Mouse (Mus musculus) kidney, postnatal 25 days (tissue): Measurements from ENCODE around the gene Kpna7.
"Not testable (repeated sequence)": the region's sequence is repeated elsewhere in the genome, so short reads cannot be mapped to it uniquely, and the experiment has no call there.

Source experiments
- DNase-seq, 2 experiments: peaks; one replicate each; pipeline ENCODE4 v3.0.0; 2021; ENCODE audit warnings: mixed read lengths in 2 of 2

Gene Kpna7

DNA sequence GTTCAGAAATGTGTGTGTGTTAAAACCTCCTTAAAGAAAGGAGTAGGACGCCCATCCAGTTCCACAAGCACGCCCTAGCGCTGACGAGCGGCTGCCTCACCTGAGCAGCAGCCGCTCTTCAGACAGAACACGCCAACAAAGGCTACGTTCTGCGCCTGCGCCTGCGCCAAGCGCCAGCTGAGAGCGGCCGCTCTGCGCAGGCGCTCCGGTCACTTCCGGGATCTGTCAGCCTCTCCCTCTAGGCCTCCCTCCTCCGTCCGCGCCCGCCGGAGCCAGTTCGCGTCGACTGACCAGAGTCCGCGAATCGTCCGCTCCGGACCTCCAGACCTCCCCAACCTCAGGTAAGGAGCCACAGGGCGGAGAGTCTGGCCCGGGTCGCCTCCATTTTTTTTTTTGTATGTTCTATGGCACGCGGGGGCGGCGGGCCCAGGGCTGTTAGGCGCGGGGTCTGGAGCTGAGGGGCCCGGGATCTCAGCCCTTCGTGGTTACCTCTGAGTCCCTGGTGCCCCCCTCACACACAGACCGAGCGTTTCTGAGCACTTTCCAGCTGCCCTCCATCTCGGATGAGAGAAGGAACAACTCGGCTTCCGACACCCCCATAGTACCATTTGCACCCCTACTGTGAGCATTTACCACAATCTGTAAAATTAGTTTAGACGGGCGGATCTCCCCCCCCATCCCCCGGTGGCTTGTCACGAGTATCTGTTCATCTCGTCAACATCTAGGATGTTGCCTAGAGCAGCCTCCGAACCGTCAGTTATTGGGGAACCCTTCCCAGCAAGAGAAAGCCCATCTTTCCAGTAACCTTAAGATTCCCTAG is at the start of gene Kpna7, which contains the start of gene Arpc1a:
TSS of gene Kpna7 (minus strand) at position 399 of the 820 bp plus-strand sequence.
TSS of gene Arpc1a (plus strand) at position 199 of the 820 bp plus-strand sequence.
- DNase-seq, result peak; percentile 96 to 98

DNA sequence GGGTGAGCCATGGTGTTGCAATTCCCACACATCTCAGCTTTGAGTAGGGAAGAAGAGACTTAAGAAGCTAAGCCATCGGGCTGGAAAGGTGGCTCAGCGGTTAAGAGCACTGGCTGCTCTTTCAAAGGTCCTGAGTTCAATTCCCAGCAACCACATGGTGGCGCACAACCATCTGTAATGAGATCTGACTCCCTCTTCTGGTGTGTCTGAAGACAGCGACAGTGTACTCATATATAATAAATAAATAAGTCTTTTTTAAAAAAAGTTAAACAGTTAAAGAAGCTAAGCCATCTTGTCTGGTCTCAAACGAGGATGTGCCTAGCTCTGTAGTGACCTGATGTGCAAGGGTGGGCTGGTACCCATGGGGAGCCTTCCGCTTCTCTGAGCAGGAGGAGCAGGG is 49.4 kb upstream of the Kpna7 start:
- DNase-seq, result peak in 1 of 2 experiments; percentile 7

DNA sequence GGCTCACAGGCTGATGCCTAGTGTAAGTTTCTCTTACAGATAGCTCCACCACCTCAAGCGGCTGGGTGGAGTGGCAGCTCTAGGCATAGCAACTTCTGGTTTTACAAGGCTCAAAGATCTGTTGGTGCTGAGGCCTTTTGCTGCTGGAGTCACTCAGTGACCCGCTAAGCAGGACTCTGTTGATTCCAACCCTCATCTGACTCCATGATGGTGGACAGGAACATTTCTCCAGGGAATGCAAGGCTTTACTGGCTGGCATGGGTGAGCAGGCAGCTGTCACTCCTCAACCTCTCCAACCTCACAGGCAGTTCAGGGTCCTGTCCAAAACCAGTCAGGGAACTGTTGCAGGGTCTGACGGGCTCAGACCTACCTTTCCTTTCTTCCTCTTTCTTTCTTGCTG is 47.2 kb upstream of the Kpna7 start:
- DNase-seq, result no peak

DNA sequence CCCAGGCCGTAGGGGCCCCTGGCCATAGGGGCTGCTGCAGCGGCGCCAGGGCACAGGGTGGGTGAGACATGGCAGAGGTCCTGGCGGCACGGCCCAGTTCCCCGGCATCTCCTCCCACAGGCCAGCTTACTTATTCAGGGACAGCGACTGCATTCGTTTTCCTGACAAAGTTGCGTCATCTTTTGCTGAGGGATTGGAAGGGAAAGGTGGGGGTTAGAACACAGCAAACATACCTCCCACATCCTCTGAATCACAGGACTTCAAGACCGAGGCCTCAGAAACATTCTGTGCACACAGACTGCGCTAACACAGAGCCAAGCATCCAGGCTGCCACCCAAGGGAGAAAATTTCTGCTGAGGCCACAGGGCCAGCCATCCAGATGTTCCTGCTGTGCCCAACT is 46.4 kb upstream of the Kpna7 start:
- no peak for DNase-seq

DNA sequence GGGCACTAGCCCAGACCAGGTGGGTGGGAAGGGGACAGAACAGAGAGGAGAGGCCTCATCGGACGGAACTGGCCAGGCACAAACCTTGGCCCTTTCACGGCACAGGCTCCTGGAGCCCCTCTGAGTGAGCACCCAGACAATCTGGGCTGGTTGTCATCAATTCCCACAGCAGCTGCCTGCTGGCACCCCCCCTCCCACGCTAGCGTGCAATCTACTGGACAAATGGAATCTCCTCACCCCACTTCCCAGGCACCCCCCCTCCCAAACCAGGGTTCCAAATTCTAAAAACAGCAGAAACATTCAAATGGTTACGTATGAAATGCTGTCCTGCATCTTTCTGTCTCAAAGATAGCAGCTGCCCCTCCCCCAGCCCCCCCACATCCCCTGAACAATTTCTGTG is 45.9 kb upstream of the Kpna7 start:
- not testable (repeated sequence) for DNase-seq

DNA sequence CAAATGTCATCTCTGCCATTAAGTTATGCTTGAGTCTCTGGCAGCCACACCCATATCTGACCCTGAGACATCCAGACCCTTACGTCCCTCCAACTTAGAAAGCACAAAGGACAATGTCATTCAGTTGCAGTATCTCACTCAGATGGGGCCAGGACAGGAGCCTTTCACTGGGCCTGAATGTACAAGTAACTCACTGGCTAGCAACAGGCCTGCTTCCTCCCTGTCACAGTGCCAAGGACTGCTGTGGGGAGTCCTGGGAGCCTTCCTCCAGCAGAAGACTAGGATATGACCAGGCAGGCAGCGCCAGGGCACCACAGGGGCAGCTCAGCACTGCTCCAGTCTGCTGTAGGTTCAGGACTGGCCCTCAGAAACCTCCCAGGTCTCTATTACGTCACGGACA is 45.3 kb upstream of the Kpna7 start:
- DNase-seq, result peak; percentile 49 to 65

DNA sequence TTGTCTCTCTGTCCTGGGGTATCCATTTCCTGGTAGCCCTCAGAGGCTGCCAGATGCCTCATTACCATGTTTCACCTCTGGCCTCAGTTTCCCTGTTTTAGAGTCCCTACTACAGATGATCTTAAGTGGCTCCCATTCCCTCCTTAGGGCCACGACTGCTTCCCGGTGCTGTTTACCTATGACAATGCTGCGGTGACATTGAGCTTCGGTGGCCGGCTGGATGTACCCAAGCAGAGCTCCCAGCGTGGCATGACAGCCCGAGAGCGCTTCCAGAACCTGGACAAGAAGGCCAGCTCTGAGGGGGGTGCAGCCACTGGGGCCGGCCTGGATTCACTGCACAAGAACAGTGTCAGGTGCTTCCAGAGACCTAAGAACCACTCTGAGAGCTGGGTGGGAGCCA is 42.8 kb upstream of the Kpna7 start:
- DNase-seq, result no peak

DNA sequence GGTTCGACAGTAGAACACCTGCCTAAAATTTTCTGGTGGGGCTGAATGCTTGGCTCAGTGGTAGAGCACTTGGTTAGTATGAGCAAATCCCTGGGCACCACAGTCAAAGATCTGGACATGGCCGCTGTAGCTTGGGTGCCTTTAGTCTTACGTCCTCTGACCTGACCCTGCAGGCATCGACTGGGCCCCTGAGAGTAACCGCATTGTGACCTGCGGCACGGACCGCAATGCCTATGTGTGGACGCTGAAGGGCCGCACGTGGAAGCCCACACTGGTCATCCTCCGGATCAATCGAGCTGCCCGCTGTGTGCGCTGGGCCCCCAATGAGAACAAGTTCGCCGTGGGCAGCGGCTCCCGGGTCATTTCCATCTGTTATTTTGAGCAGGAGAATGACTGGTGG is 39.6 kb upstream of the Kpna7 start:
- DNase-seq, result no peak

DNA sequence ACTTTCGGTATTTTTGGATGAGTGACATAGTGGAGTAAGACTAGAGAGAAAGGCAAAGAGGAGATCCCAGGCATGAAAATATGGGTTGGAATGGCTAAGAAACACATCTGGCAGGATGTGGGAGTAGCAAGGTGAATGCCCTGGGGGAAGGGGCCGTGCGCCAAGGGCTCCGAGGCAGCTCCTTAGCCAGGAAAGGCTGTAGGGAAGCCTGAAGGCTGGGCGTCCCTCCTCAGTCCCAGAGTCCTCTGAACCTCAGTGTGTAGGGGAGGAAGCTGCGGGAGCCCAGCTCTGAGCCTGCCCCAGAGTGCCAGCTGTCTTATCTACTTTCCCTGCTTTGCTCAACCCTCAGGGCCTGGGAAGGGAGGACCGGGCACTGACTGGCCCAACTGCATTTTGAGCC is 37.1 kb upstream of the Kpna7 start:
- no peak for DNase-seq

DNA sequence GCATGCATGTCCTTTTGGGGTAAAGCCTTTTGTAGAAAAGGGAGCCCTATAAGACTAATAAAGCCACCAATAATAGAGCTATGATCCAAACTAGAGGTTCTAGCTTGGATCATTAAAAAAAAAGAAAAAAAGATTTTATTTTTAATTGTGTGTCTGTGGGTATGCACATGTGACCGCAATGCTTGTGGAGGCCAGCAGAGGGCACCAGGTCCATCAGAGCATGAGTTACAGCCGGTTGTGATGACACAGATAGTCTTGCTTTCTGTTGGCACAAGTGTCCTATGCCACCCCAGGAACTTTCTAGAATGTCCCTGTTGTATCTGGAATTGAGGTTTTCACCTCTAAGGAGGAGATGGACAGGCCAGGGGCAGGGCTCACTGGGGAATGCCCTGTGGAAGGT is 35.6 kb upstream of the Kpna7 start:
- DNase-seq, result no peak

DNA sequence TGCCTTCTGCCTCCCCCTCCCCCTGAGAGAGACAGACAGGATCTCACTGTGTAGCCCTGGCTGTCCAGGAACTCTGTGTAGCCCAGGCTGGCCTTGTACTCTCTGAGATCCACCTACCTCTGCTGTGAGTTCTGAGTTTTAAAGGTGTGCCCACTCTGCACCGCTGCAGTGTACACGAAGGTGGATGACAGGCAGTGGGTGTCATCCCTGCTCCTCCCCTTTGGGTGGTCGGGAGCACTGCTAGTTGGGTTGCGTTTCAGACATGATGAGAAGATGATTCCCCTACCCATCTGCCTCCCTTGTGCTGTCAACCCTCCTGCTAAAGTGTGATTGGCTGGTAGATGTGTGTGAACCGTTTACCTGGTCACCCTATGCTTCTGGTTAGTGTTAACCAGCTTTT is 34.6 kb upstream of the Kpna7 start:
- DNase-seq, result no peak

DNA sequence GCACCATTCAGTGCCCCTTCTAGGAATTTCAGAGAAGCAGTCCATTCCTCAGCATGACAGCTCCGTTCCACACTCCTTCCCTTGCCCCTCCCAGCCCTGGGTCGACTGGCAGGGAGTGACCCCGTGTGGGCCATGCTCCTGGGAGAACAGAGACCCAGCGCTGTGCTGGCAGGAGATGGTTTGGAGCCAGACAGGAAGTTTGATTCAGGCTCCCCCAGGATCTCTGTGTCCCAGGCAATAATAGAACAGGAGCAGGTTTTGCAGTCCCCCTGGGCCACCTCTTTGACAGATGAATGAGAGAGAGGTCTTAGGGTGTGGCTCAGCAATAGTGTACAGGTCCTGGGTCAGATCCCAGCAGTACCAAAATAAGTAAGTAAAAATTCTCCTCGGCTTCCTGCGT is 34.2 kb upstream of the Kpna7 start:
- DNase-seq, result peak; percentile 29 to 70

DNA sequence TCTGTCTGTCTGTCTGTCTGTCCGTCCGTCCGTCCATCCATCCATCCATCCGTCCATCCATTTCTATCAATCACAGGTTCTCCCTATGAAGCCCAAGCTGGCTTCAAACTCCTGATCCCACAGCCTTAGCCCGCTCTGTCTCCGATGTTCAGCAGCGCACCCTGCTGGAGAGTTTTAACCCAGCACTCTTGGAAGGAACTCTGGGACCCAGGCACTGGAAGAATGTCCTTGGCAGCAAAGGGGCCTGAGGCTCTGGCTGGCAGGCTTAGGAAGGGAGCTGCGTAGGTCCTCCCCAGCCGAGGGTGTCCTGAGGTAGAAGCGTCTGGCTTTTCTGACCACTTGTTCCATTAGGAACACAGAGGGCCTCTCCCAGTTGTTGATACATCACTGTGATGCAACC is 33.1 kb upstream of the Kpna7 start:
- peak; percentile 66 to 78 for DNase-seq

DNA sequence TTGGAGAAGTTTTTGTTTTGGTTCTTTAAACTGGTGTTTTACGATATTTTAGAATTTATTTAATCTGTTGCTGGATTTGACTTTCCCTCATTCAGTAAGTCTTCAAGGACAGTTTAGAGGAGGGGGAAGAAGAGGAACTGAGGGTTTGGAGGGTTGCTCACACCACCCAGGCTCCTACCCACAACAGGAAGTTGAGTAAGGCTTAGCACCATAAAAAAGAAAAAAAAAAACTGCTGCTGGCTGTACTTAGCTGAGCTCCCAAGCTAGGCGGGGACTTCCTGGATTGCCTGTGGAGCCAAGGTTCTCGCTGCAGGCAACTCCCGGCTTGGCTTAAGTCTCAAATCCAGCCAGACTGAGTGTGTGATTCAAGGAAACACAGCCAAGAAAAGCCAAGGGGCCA is 32.5 kb upstream of the Kpna7 start:
- peak; percentile 72 to 91 for DNase-seq

DNA sequence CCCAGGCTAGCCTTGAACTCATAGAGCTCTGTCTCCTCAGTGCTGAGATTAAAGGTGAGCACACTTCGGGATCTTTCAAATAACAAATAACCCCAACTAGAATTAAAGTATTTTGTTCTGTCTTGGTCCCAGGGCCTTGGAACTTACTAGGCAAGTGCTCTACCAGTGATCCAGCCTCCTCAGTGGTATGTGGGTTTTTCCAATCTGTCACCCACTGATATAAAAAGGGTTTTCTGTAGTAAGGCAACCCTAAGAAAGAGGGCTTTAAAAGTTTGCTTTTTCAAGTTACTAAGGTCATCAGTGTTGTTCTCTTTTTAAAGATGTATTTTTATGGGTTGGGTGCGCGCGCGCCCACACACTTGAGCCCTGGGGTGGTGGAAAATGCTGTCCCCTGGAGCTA is 31.9 kb upstream of the Kpna7 start:
- no peak for DNase-seq

DNA sequence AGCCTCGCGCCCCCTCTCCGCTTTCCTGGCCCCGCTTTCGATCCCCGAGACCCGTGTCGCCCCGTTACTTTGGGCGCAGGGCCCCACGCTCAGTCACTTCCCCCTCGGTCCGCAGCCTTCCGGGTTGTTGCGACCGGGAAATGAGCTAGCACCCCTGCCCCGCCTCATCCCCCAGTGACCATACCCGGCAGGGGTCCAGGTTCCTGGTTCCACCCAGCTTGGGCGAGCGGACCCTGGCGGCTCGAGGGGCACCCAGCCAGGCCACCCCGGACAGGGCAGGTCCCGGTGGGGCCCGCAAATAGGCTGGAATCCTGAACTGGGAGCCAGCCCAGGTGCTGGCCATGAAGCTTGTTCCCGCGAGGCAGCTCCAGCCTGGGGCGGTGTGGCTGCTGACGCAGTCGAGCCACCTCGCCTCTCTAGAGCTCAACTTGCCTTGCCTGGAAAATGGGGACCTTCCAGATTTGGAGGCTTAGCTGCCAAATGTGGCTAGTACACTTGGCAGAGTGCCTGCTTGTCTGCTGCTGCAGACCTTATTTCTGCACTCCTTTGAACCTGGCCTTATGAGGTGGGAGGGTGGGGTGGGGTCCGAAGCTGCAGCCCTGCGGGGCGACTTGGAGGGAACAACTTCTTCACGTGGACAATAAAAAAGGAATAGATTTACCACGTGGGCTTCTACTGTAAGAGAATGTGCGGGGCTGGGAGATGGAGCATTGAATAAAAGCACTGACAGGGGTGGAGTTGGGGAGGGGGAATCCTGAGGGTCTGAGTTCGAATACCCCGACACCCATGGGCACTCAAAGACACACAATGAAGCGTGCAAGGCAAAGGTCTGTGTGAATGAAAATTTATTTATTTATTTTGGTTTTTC is 31.0 kb upstream of the Kpna7 start:
- DNase-seq, result peak; percentile 70 to 85

DNA sequence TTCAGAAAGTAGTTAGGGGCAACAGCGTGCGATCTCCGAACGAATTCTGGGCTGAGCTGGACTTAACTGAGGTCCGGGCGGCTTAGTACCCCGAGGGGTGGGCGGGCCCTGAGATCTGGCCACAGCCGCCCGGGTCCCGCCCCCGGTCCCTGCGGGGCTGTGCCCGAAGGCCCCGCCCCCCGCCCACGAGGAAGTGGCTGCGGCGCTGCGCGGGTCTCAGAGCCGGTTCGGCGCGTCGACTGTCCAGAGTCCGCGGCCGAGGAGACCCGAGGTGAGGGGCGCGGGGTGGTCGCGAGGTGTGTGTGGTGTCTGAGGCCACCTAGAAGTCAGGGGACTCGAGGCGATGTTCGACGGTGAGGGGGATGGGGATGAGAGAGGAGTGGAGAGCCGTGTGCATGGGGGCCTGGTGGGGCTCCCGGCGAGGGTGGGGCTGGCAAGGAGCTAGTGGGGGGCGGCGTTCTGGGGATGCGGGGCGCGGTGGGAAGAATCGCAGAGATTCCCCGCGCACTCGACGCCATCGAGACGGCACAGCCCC is 30.3 kb upstream of the Kpna7 start, which contains the start of gene Arpc1b:
TSS of gene Arpc1b (plus strand) at position 145 of the 535 bp plus-strand sequence.
- peak; percentile 84 to 91 for DNase-seq

DNA sequence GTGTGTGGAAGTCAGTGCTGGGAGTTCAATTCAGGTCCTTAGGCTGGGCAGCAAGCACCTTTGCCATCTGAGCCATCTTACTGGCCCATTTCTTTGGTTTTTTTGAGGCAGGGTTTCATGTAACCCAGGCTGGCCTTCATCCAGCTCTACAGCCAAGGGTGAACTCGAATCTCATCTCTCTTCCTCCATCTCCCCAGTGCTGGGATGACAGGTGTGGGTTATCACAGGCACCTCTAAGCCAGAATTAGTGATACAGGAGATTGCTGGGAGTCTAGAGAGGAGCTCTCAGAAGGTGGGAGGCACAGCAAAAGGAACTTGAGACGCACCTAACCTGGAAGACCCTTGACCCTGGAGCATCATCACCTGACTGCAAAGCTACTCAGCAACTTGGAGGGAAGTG is 29.6 kb upstream of the Kpna7 start:
- DNase-seq, result no peak

DNA sequence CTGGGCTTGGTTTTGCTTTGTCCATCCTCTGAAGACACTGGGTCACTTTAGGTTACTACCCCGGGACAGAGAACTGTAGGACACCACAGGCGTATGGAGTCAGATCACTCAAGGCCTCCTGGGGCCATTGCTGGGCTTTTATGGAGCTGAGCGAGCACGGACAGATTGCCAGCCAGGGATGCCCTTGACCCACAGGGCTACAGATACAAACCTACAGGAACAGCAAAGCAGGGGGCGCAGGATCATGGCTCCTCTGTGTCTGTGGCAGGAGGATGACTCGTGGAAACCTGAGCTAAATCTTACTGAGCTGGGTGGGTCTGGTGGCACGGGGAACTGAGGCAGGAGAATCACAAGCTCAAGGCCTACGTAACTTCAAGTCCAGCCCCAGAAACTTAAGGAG is 28.7 kb upstream of the Kpna7 start:
- DNase-seq, result no peak

DNA sequence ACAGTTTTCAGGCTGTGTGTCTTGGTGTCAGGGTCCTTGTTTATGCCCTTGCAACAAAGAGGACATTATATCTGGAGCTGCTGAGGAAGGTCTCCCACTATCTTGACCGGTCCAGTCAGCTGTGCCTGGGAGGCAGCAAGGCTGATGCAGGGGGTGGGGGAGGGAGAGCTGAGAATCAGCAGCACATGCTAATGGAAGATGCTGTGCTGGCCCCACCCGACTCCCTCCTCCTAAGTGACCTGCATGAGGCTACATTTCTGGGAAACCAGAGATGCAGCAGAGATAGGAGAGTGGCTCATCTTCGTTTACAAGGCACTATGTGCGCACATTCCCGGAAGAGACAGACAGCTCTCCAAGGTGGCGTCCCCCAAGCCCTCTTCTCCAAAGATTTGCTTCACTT is 26.6 kb upstream of the Kpna7 start:
- DNase-seq, result no peak

DNA sequence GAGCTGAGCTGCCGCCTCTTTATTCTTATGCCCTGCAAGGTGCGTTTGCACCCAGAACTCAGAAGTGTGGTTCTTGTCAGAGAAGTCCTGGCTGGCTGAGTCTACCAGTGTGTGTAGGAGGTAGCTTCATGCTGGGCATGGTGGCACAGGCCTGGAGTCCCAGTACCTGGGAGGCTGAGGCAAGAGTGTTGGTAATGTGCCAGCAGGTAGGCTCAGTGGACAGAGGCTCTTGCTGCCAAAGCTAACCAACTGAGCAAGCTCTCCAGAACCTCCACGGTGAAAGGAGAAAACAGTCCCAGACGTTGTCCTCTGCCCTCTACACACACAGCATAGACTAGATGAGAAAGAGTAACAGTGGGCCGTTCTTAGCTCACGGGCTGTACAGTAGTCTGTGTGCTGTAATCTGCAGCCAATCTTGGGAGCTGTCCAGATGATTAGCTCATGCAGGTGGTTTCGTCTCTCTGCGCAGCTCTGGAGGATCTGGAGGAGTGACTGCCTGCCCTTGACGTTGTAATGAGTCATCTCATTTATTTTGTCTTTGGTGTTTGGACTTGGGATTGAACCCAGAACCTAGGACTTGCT is 22.0 kb upstream of the Kpna7 start:
- DNase-seq, result no peak

DNA sequence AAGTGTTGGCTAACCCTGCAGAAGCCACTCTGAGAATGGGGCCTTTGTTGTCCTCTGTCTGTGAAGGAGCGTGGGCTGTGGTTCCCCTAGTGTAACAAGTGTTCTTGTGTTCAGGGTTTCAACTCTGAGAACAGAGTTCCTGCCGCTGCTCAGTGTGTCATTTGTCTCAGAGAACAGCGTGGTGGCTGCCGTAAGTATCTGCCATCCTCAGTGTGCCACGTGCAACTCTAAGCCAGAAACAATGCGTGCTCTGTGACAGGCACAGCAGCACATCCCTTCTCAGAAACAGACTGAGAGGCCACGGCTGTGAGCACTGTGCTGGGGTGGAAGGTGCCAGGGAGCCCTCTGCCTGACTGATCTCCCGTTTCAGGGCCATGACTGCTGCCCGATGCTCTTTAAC is 20.5 kb upstream of the Kpna7 start:
- DNase-seq, result no peak

DNA sequence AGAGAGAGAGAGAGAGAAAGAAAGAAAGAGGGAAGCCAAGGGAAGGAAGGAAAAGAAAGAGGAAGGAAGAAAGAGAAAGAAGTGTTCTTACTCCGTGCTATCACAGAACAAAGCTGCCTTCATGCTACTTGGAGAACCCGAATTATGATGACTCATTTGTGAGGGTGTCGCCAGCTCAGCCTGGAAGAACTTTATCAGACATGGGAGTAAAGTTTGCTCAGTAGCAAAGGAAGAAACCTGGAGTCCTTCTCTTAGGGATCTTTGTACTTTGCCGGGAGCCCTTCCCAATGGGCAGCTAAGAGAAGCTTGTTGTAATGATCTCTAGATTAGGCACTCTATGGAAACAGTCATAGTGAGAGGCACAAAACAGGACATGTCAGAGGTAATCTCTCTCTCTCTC is 18.9 kb upstream of the Kpna7 start:
- DNase-seq, result no peak
